Mouse (Mus musculus): ENCODE measurements around the gene Sap30l. TPM values are rescaled to one million over a fixed set of nuclear protein-coding genes. Genes with fewer than 3 reads are reported as not detected.

Sap30l gene
- polyA plus RNA-seq, 1 experiment = 19.8 TPM

GRCm38 (mm10) chr11:57831281-57831781 is 29.9 kb downstream of the Sap30l start:
- TF ChIP-seq EP300 (IDR thresholded peaks at IDR 0.05; ENCODE audit: insufficient read depth, low read depth, low read length) (no peak), CTCF (IDR thresholded peaks at IDR 0.05; ENCODE audit: low read depth, low read length) (no peak), POLR2A (IDR thresholded peaks at IDR 0.05; ENCODE audit: insufficient read depth, low read length) (no peak)
- no peaks in the 10 kb centered on the region for H3K36me3 ChIP-seq (ENCODE audit: control insufficient read depth, insufficient read depth, low read length, poor library complexity, severe bottlenecking)
- no peaks in the 10 kb centered on the region for H3K9me3 ChIP-seq (replicated peaks; ENCODE audit: control insufficient read depth, insufficient read depth, low read length, poor library complexity, severe bottlenecking)
- peaks cover 2% of the 10 kb centered on the region for H3K4me1 ChIP-seq (ENCODE audit: control insufficient read depth, insufficient read depth, low read length)
- peak overlapping the region; percentile 35 for H3K4me3 ChIP-seq (ENCODE audit: low read depth, low read length)
- peaks cover 40% of the 10 kb centered on the region for H3K27me3 ChIP-seq (ENCODE audit: control insufficient read depth, insufficient read depth, low read length, poor library complexity, severe bottlenecking)
- no peak overlapping the region for H3K27ac ChIP-seq (ENCODE audit: insufficient read depth, low read length)
- H3K9ac ChIP-seq (ENCODE audit: low read depth, poor library complexity, severe bottlenecking) = peak overlapping the region; percentile 3; the same call in 1 of the 2 replicates

GRCm38 (mm10) chr11:57831861-57832260 is 30.4 kb downstream of the Sap30l start:
- H3K9me3 ChIP-seq (replicated peaks; ENCODE audit: control insufficient read depth, insufficient read depth, low read length, poor library complexity, severe bottlenecking) = no peaks in the 10 kb centered on the region
- peaks cover 2% of the 10 kb centered on the region for H3K4me1 ChIP-seq (ENCODE audit: control insufficient read depth, insufficient read depth, low read length)
- no peak overlapping the region for H3K9ac ChIP-seq (ENCODE audit: low read depth, poor library complexity, severe bottlenecking)
- peak overlapping the region; percentile 35 for H3K4me3 ChIP-seq (ENCODE audit: low read depth, low read length)
- TF ChIP-seq EP300 (IDR thresholded peaks at IDR 0.05; ENCODE audit: insufficient read depth, low read depth, low read length) (no peak), POLR2A (IDR thresholded peaks at IDR 0.05; ENCODE audit: insufficient read depth, low read length) (no peak), CTCF (IDR thresholded peaks at IDR 0.05; ENCODE audit: low read depth, low read length) (no peak)
- no peak overlapping the region for H3K27ac ChIP-seq (ENCODE audit: insufficient read depth, low read length)
- H3K27me3 ChIP-seq (ENCODE audit: control insufficient read depth, insufficient read depth, low read length, poor library complexity, severe bottlenecking) = peaks cover 38% of the 10 kb centered on the region
- H3K36me3 ChIP-seq (ENCODE audit: control insufficient read depth, insufficient read depth, low read length, poor library complexity, severe bottlenecking) = no peaks in the 10 kb centered on the region

- Histone ChIP-seq H3K27me3 (ENCODE audit: control insufficient read depth, insufficient read depth, low read length, poor library complexity, severe bottlenecking) (peaks cover 29% of the 10 kb centered on the region), H3K4me1 (ENCODE audit: control insufficient read depth, insufficient read depth, low read length) (peaks cover 2% of the 10 kb centered on the region), H3K36me3 (ENCODE audit: control insufficient read depth, insufficient read depth, low read length, poor library complexity, severe bottlenecking) (no peaks in the 10 kb centered on the region), H3K4me3 (ENCODE audit: low read depth, low read length) (peak within 1 kb of the TSS; percentile 35), H3K9me3 (replicated peaks; ENCODE audit: control insufficient read depth, insufficient read depth, low read length, poor library complexity, severe bottlenecking) (no peaks in the 10 kb centered on the region), H3K27ac (ENCODE audit: insufficient read depth, low read length) (no peak within 1 kb of the TSS), H3K9ac (ENCODE audit: low read depth, poor library complexity, severe bottlenecking) (no peak within 1 kb of the TSS)
- no peak for TF ChIP-seq EP300 (IDR thresholded peaks at IDR 0.05; ENCODE audit: insufficient read depth, low read depth, low read length)
- no peak for TF ChIP-seq CTCF (IDR thresholded peaks at IDR 0.05; ENCODE audit: low read depth, low read length)
- no peak for TF ChIP-seq POLR2A (IDR thresholded peaks at IDR 0.05; ENCODE audit: insufficient read depth, low read length)
These were observed 31.2 kb downstream of the Sap30l start, which contains the start of gene Hand1 for GRCm38 (mm10) chr11:57832552-57833201. Hand1 (minus strand) TSS chr11:57832818.

- Histone ChIP-seq H3K27ac (ENCODE audit: insufficient read depth, low read length) (no peak overlapping the region), H3K36me3 (ENCODE audit: control insufficient read depth, insufficient read depth, low read length, poor library complexity, severe bottlenecking) (no peaks in the 10 kb centered on the region), H3K9me3 (replicated peaks; ENCODE audit: control insufficient read depth, insufficient read depth, low read length, poor library complexity, severe bottlenecking) (no peaks in the 10 kb centered on the region), H3K9ac (ENCODE audit: low read depth, poor library complexity, severe bottlenecking) (no peak overlapping the region), H3K4me3 (ENCODE audit: low read depth, low read length) (no peak overlapping the region), H3K4me1 (ENCODE audit: control insufficient read depth, insufficient read depth, low read length) (peaks cover 2% of the 10 kb centered on the region), H3K27me3 (ENCODE audit: control insufficient read depth, insufficient read depth, low read length, poor library complexity, severe bottlenecking) (peaks cover 26% of the 10 kb centered on the region)
- no peak for TF ChIP-seq EP300 (IDR thresholded peaks at IDR 0.05; ENCODE audit: insufficient read depth, low read depth, low read length)
- no peak for TF ChIP-seq POLR2A (IDR thresholded peaks at IDR 0.05; ENCODE audit: insufficient read depth, low read length)
- no peak for TF ChIP-seq CTCF (IDR thresholded peaks at IDR 0.05; ENCODE audit: low read depth, low read length)
These were observed 32.0 kb downstream of the Sap30l start for GRCm38 (mm10) chr11:57833296-57833977.

GRCm38 (mm10) chr11:57834031-57834430 is 32.6 kb downstream of the Sap30l start:
- no peak overlapping the region for H3K4me3 ChIP-seq (ENCODE audit: low read depth, low read length)
- peaks cover 24% of the 10 kb centered on the region for H3K27me3 ChIP-seq (ENCODE audit: control insufficient read depth, insufficient read depth, low read length, poor library complexity, severe bottlenecking)
- no peak overlapping the region for H3K27ac ChIP-seq (ENCODE audit: insufficient read depth, low read length)
- H3K36me3 ChIP-seq (ENCODE audit: control insufficient read depth, insufficient read depth, low read length, poor library complexity, severe bottlenecking) = no peaks in the 10 kb centered on the region
- H3K9ac ChIP-seq (ENCODE audit: low read depth, poor library complexity, severe bottlenecking) = no peak overlapping the region
- H3K4me1 ChIP-seq (ENCODE audit: control insufficient read depth, insufficient read depth, low read length) = peaks cover 2% of the 10 kb centered on the region
- no peaks in the 10 kb centered on the region for H3K9me3 ChIP-seq (replicated peaks; ENCODE audit: control insufficient read depth, insufficient read depth, low read length, poor library complexity, severe bottlenecking)
- TF ChIP-seq CTCF (IDR thresholded peaks at IDR 0.05; ENCODE audit: low read depth, low read length) = no peak
- no peak for TF ChIP-seq EP300 (IDR thresholded peaks at IDR 0.05; ENCODE audit: insufficient read depth, low read depth, low read length)
- TF ChIP-seq POLR2A (IDR thresholded peaks at IDR 0.05; ENCODE audit: insufficient read depth, low read length) = no peak

- H3K27ac ChIP-seq (ENCODE audit: insufficient read depth, low read length) = no peak overlapping the region
- H3K9me3 ChIP-seq (replicated peaks; ENCODE audit: control insufficient read depth, insufficient read depth, low read length, poor library complexity, severe bottlenecking) = no peaks in the 10 kb centered on the region
- H3K9ac ChIP-seq (ENCODE audit: low read depth, poor library complexity, severe bottlenecking) = no peak overlapping the region
- H3K27me3 ChIP-seq (ENCODE audit: control insufficient read depth, insufficient read depth, low read length, poor library complexity, severe bottlenecking) = peaks cover 19% of the 10 kb centered on the region
- peaks cover 2% of the 10 kb centered on the region for H3K4me1 ChIP-seq (ENCODE audit: control insufficient read depth, insufficient read depth, low read length)
- no peaks in the 10 kb centered on the region for H3K36me3 ChIP-seq (ENCODE audit: control insufficient read depth, insufficient read depth, low read length, poor library complexity, severe bottlenecking)
- TF ChIP-seq EP300 (IDR thresholded peaks at IDR 0.05; ENCODE audit: insufficient read depth, low read depth, low read length) = no peak
- no peak for TF ChIP-seq CTCF (IDR thresholded peaks at IDR 0.05; ENCODE audit: low read depth, low read length)
- no peak for TF ChIP-seq POLR2A (IDR thresholded peaks at IDR 0.05; ENCODE audit: insufficient read depth, low read length)
- no peak overlapping the region for H3K4me3 ChIP-seq (ENCODE audit: low read depth, low read length)
These were observed 33.9 kb downstream of the Sap30l start for GRCm38 (mm10) chr11:57835331-57835730.
